Mouse (Mus musculus) MEL-GATA-1-ER (cell line): ENCODE results near the gene Sptlc2.
"Not testable (repeated sequence)": the region's sequence is repeated elsewhere in the genome, so short reads cannot be mapped to it uniquely, and the experiment has no call there.

ENCODE experiments used
- DNase-seq: peaks from one replicate; pipeline ENCODE4 v3.0.0-alpha.2; 2012; ENCODE audit warnings: low read depth; ENCODE audit errors: extremely low read depth

Gene Sptlc2

GRCm38 (mm10) chr12:87331908-87332307, 56.2 kb downstream of the Sptlc2 start:
- no peak for DNase-seq

- no peak for DNase-seq
Observed at GRCm38 (mm10) chr12:87331053-87331456, 57.1 kb downstream of the Sptlc2 start.

- DNase-seq: no peak
Observed at GRCm38 (mm10) chr12:87330213-87330612, 57.9 kb downstream of the Sptlc2 start.

- DNase-seq: peak; percentile 30
Observed at GRCm38 (mm10) chr12:87328025-87328424, 60.1 kb downstream of the Sptlc2 start.

- DNase-seq: no peak
Observed at GRCm38 (mm10) chr12:87327610-87328009, 60.5 kb downstream of the Sptlc2 start.

GRCm38 (mm10) chr12:87325452-87325851, 62.7 kb downstream of the Sptlc2 start:
- DNase-seq: no peak

- no peak for DNase-seq
Observed at GRCm38 (mm10) chr12:87319229-87319628, 68.9 kb downstream of the Sptlc2 start.

- no peak for DNase-seq
Observed at GRCm38 (mm10) chr12:87317951-87318350, 70.2 kb downstream of the Sptlc2 start.

- no peak for DNase-seq
Observed at GRCm38 (mm10) chr12:87313098-87313497, 75.1 kb downstream of the Sptlc2 start.

- not testable (repeated sequence) for DNase-seq
Observed at GRCm38 (mm10) chr12:87306584-87306844, 81.6 kb downstream of the Sptlc2 start.

- no peak for DNase-seq
Observed at GRCm38 (mm10) chr12:87305767-87306583, 82.2 kb downstream of the Sptlc2 start.

- no peak for DNase-seq
Observed at GRCm38 (mm10) chr12:87301189-87301588, 87.0 kb downstream of the Sptlc2 start.

GRCm38 (mm10) chr12:87300441-87300690, 87.8 kb downstream of the Sptlc2 start:
- DNase-seq: no peak

GRCm38 (mm10) chr12:87299657-87300440, 88.3 kb downstream of the Sptlc2 start, which contains the start of gene Ism2:
TSS of gene Ism2 (minus strand) at chr12:87299705.
- no peak for DNase-seq

- no peak for DNase-seq
Observed at GRCm38 (mm10) chr12:87299037-87299656, 89.0 kb downstream of the Sptlc2 start.

GRCm38 (mm10) chr12:87293934-87294333, 94.2 kb downstream of the Sptlc2 start:
- DNase-seq: no peak

GRCm38 (mm10) chr12:87289100-87289499, 99.1 kb downstream of the Sptlc2 start:
- no peak for DNase-seq

- no peak for DNase-seq
Observed at GRCm38 (mm10) chr12:87284726-87285125, 103.4 kb downstream of the Sptlc2 start.

GRCm38 (mm10) chr12:87284268-87284667, 103.9 kb downstream of the Sptlc2 start:
- no peak for DNase-seq

GRCm38 (mm10) chr12:87283706-87284105, 104.4 kb downstream of the Sptlc2 start:
- no peak for DNase-seq

GRCm38 (mm10) chr12:87282743-87283142, 105.4 kb downstream of the Sptlc2 start:
- DNase-seq: no peak

GRCm38 (mm10) chr12:87281766-87282165, 106.4 kb downstream of the Sptlc2 start:
- no peak for DNase-seq
